Mouse (Mus musculus) cerebellum, adult 8-10 months (tissue): ENCODE measurements around the gene D830030K20Rik.
"Not testable (repeated sequence)": the region's sequence is repeated elsewhere in the genome, so short reads cannot be mapped to it uniquely, and the experiment has no call there.

Experiments used
- DNase-seq: peaks from one replicate; pipeline ENCODE4 v3.0.0; 2022

D830030K20Rik gene

GRCm38 (mm10) chr14:3208272-3209152 lies at the start of gene D830030K20Rik:
Gene D830030K20Rik (plus strand): TSS chr14:3208488.
- DNase-seq: not testable (repeated sequence)

- DNase-seq: not testable (repeated sequence)
Observed at GRCm38 (mm10) chr14:3187955-3188354, 20.3 kb upstream of the D830030K20Rik start, which contains the start of gene Gm5795. Gene Gm5795 (plus strand): TSS chr14:3188255.

GRCm38 (mm10) chr14:3209367-3209766 lies 1.1 kb downstream of the D830030K20Rik start:
- not testable (repeated sequence) for DNase-seq

DNA sequence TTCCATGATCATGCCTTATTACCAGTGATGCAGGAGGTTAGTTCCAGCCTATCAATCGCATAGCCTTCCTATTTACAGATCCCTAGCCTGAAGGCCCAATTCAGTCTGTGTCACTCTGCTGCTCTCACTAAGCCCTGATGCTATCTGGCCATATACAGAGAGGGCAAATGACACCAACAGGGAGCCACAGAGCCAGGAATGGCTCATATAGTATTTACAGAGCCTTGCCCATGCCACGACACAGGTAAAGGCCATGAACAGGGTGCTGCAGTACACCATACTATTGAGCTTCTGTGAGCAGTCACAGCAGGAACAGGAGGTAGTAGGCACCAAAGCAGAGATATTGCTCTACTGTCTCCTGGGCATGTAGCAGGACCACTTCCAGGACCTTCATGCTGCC lies 54.2 kb downstream of the D830030K20Rik start:
- DNase-seq: peak; percentile 0
